Mouse (Mus musculus) right cerebral cortex, postnatal 4 days (tissue): ENCODE measurements around the gene P4hb.
"Not testable (repeated sequence)": the region's sequence is repeated elsewhere in the genome, so short reads cannot be mapped to it uniquely, and the experiment has no call there.

Experiments used
- DNase-seq: peaks from one replicate; pipeline ENCODE4 v3.0.0-alpha.2; 2022

Gene P4hb

DNA sequence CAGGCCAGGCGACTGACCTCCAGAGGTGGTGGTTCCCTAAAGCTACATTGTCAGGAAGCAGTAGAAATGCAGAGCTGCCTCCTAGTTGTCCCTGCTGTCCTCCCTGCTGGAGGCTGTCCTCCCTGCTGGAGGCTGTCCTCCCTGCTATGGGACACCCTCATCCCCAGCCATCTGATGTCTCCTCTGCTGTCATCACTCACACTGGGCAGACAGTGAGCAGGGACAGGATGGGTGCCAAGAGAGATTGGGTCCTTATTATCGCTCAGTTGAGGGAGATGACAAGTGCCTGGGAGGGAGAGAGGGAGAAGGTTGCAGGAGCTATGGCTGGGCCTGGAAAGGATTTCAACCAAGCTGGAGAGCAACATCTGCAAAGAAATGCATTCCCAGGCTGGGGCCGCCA, 37.9 kb downstream of the P4hb start:
- DNase-seq = no peak

DNA sequence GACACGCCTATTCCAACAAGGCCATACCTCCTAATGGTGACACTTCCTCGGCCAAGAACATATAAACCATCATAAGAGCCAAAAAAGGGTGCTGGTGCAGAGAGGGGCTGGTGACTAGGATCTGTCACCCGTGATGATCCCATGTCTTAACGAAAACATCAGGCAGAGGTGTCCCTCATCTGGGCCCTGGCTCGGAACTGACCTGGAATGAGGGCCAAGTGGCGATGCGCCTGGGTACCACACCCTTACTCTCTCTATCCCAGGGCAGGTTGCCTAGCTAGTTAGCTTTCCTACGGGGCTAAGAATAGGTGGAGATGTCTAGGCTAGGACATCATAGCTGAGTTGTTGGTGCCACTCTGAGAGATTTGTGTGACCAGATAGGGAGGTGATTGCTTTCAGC, 39.0 kb downstream of the P4hb start:
- no peak for DNase-seq

DNA sequence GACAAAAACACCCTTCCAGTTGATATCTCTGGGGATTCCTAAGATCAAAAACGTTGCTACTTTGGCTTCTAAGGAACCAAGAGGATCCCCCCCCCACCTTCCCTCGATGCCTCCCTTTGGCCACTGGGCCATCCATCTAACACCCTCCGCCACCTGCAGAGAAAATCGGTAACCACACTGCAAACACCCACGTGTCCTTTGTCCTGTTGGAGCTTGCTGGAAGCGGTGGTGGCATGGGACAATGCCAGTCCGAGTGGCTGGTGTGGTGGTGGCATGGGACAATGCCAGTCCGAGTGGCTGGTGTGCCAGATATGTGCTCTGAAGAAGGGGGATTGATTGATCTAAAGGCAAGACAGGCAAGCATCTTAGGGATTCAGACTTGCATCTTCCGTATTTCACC, 41.4 kb downstream of the P4hb start:
- DNase-seq = no peak

DNA sequence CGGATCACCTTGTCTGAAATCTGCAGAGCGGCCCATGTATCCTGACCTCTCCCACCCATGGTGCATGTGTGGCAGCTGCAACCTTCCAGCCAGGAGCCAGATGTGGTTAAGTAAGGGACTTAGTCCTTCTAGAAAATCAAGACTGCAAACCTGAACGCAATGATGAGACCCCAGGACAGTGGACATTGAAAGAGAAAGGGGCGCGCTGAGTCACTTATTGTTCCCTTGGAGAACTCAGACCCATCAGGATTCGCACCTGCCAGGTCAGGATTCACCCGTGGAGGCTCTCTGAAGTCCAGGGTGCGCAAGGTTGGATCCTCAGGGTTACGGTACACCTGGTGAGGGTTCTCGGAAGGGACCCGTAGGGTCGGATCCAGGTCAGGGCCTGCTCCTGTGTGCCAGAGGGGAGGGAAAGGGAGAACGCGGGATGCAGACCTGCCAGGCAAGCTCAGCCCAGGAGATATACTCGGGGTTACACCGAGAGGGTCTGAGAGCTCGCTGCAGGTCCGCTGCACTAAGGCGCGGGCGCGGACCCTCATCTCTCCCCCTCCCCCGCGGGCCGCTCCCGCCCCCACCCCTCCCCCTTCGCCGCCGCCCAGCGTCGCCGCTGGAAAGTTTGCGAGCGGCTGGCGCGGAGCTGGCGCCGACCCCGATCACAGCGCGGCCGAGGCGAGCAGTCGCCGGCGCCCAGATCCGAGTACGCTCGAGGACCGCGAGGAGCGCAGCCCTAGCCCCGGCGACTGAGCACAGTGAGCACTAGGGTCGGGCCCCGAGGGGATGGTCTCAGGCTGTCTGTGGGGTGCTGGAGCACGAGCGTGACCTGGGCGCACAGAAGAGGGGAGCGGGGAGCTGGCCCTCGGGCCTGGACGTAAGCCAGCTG, 42.7 kb downstream of the P4hb start, which contains the start of gene Gcgr:
Gene Gcgr (plus strand): TSS at position 615 of the 880 bp plus-strand sequence.
- no peak for DNase-seq

DNA sequence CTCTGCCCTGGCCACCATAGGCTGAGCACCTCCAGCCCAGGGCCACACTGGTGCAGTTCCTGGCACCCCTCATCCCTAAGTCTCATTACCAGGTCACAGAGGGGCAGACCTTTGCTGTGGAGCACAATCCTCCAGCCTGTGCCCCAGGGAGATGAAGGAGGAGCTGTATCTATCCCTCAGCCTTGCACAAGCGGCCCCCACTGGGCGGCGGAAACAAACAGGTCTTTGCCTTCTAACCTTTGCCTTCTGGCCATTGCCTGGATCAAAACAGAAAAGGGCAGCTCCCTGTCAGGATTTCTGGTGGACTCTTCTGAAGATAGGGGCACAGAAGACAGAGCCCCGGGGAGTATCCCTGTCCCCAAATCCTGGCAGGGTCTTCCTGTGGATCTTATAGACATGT, 44.1 kb downstream of the P4hb start:
- no peak for DNase-seq

DNA sequence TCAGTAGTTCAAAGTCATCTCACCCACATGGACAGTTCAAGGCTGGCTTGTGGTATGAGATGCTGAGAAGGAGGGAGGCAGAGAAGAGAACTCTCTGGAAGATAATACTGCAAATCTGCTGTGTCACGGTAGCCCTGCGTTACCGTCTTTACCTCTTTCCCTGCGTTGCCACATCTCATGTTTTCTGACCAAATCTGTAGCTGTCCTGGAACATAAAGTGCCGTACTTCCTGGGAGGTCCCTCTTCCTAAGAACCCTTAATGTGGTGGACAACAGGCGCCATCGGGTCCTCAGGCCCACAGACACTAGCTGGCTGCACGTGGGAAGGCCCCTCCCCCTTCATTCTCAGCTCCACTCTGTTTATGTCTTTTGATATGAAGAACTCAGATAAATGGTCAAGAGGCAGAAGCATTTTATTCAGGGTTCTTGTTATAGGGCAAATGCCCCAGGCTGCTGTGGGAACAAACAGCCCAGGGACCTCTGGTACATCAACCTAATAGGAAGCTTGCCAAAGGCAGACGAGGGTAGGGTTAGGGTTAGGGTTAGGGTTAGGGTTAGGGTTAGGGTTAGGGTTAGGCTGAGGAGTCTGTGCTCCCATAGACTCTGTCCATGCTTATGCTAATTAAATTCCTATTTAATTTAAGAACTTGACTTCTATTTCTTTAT, 45.2 kb downstream of the P4hb start:
- DNase-seq = no peak

DNA sequence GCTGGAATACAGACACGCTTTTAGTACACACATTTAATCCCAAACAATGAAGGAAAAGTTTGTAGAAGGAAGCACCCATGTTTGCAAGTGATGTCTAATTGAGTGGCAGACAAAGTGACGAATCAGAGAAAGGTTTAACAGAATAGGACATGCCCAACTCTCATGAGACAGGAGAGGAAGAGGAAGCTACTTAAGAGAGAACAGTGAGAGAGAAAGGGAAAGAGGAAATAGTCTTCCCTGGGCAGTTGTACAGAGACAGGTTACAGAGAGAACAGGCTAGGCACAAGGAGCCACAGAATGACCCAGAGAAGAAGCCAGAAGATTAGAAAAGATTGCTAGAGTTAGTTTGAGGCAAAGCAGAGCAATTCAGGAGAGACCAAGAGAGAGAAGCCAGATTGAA, 47.1 kb downstream of the P4hb start:
- DNase-seq = no peak

DNA sequence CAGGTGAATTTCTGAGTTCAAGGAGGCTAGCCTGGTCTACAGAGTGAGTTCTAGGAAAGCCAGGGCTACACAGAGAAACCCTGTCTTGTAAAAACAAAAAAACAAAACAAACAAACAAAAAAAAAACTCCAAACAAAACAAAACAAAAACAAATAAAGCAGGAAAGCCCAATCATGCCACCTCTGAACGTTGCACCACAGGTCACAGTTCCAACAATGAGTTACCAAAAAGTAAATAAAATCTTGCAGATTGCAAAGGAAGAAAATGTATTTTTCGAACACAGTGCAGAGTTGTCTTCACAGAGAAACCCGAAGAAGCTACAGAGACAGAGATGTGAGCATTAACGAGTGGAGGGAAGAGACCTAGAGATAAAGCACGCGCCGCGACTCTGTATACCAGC, 50.5 kb downstream of the P4hb start:
- DNase-seq = no peak

DNA sequence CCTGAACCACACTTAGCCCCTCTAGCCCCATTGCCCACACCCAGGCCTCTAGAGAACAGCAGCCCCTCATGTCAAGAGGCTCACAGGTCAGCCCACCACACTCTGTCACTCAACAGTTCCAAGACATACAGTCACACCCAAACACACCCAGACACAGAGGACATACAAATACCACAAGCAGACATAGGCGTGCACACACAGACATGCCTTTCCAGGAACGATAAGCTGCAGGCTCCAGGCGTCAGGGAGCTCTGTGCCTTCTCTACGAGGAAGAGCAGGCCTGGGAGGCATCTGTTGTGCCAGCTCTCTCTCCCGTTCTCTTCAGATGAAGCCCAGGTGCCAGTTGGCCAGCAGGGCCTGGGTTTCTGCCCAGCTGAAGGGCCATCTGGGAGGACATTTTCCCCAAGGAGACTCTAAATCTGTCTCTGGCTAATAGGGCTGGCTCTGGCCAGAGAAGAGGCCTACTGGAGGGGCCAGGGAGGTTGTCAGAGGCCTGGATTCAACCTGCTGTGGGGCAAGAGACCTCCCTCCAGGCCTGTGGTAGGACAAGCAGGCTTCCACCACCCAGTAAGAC, 52.0 kb downstream of the P4hb start:
- no peak for DNase-seq

DNA sequence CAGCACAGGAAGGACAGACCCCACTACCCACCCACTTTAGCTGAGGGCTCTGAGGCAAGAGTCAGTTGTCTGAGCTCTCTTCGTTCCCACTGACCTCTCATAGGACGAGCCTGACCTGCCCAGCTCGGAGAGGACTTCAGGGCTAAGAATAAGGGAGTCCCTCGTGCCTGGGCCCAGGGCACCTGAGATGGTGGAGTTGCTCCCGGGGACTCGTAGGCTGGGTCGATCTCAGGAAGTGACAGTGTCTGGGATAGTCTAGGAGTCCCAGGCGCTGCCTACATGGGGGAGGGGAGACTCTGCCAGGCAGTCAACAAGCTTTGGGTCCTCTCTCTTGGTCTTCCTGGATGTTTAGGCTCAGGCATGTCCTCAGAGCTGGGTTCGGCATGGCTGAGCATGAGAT, 52.6 kb downstream of the P4hb start:
- no peak for DNase-seq

DNA sequence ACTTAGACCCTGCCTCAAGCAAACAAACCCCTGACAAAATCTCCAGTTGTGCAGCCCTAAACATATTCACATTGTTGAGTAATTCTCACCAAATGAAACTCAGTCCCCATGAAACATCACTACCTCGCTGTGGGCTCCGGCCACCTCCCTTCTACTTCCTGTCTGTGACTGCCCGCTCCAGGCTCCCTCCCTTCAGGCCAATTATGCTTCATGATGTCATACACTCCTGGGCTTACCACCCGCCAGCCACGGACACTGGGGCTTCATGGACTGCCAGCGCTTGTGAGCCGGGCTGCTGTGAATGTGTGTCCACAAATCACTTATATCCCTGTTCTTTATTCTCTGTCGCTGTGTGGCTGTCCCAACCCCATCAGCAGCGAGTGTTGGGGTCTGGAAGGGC, 53.3 kb downstream of the P4hb start:
- no peak for DNase-seq

DNA sequence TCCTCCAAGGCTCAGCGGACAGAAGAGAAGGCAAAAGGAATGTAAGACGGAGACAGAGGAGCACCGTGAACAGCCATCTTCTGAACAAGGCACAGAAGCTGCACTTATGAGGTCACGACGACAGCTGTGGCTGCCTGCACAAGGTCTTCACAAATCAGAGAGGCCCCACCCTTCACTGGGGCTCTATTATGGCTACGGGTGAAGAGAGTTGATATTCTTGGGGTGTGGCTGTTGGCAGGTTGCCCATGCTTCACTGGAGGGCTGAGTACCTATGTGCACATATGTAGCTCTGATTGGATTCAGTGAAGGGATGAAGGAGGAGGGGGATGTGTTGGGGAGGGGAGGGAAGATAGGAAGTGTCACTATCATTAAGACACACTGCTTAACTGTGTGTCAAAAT, 54.5 kb downstream of the P4hb start:
- DNase-seq = no peak

DNA sequence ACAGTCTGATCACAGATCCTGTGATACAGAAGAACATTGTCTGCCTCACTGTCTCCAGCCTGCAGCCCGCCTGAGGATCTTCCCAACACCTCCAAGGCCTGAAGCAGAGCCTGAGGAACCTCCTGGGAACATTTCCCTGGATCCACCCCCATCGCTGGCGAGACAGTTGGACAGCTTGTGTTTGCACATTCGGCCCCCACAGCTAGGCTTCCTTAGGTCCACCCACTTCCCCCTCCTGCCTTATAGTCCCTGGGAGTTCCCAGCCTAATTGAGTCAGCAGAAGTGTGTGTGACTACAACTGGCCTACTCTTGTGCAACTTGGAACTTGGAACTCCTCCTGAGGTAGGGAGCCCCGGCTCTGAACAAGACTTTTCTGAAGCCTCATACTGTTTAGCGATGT, 55.0 kb downstream of the P4hb start:
- DNase-seq = no peak

DNA sequence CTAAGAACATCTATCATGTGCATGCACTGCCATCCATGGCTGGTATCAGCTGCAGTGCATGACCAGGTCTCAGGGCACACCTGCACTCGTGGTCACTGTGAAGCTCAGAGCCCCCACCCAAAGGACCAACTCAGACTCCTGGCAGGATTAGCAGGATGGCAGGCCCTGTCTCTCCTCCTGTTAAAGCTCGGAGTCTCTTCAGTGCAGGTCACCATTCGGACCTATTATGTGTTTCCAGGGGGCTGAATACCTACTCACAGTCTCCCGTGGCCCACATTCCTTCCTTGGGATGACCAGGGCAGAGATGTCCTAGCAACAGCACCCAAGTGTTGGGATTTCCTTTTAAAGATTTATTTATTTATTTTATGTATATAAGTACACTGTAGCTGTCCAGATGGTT, 55.9 kb downstream of the P4hb start:
- DNase-seq = no peak

DNA sequence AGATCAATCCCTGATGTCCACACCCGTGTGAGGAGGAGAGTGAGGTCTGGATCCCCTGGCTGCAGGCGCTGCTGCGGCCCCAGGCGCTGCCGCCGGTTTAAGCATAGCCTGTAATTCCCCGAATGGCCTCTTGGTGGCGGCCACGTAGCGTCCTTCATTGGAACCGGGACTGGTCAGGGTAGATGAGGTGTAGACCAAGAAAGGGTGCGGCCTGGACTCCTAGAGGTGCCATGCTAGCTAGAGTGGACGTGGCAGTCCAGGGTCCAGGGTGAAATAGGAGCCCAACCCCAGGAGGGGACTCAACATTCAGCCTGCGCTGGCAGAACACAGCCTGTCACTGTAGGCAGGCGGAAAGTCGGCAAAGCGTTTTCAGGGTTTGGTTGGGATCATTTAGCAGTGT, 57.4 kb downstream of the P4hb start:
- peak; percentile 88 for DNase-seq

DNA sequence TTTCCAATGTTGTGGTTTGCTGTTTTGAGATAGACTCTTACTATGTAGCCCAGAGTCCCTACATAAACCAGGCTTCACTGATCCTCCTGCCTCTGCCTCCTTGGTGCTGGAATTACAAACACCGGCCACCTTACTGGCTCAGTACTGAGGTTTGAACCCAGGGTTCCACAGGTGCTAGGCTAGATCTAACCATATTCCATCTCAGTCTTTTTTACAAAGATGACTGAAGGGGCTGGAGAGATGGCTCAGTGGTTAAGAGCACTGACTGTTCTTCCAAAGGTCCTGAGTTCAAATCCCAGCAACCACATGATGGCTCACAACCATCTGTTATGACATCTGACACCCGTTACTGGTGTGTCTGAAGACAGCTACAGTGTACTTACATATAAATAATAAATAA, 58.8 kb downstream of the P4hb start:
- DNase-seq = not testable (repeated sequence)

DNA sequence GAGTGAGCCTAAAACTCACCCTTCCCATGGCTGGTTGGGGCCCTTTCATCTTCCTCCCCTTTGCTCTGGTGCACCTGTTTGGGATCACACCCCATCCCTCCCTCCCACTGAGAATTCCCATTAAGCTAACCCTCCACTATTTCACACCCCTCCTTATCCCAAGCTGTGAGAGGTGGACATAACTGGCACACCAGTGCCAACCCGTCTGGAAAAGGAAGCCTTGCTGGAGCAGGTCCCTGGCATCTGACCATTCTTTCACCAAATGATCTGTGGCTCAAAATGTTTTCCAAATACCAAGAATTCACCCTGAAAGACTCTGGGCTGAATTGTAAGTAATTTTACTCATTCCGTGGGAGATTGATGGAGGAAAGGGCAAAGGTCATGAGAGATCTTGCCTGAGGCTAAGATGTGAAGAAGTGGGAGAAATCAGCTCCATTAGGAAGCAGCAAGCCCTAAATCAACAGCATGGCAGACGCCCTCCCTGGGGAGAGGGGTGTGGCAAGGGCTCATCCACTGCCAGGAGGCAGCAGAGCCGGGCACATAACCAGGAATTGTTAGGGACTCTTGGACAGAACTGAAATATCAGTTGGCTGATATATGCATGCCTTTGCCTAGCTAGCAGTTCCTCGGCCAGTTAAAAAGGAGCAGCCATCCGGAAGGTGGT, 60.1 kb downstream of the P4hb start:
- DNase-seq = no peak

DNA sequence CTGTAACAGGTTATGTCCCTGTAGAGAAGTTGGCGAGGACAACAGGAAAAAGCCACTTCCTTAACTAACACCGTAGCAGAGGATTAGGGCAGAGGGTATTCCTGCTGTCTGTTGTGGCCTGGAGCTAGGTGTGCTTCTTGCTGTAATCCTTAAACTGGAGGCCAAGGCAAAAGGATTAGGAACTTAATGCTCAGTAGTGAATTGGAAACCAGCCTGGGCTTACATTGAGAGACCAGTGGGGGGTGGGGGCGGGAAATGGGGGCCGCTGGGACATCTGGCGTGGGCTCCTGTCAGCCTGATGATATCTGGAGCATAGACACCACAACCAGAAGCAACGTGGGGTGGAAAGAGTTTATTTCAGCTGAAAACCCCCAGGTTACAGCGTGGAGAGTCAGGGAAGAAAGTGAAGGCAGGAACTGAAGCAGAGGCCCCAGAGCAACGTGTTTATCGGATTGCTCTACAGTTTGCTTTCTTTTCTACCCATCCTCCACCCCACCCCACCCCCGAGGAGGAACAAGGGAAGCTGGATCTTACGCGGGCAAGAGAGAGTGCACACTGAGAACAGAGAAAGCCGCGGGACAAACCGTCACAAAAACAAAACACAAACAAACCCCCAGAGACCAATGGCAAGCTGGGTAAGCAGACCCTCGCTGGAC, 62.5 kb downstream of the P4hb start:
- no peak for DNase-seq
